Mouse (Mus musculus) megakaryocyte, embryonic 14.5 days (primary cell): Measurements from ENCODE around the gene Tmigd1.

Source experiments
- FLI1 ChIP-seq: IDR thresholded peaks from 2 replicates; pipeline ENCODE4 v1.6.1; 2012; ENCODE audit warnings: low read length, inconsistent platforms, mixed read lengths
- GATA1 ChIP-seq: IDR thresholded peaks from 3 replicates; pipeline ENCODE4 v1.6.1; 2012; ENCODE audit warnings: mixed read lengths, low read length, inconsistent platforms, borderline replicate concordance

GRCm38 (mm10) chr11:76916539-76917229 lies 14.7 kb downstream of the Tmigd1 start:
- TF ChIP-seq GATA1: no peak
- peak; percentile 20; the same call in 1 of the 2 replicates for TF ChIP-seq FLI1
